Mouse (Mus musculus) bone marrow macrophage, adult 2 months (primary cell): ENCODE results near the gene Col24a1. TPM values are rescaled to one million over a fixed set of nuclear protein-coding genes. Genes with fewer than 3 reads are reported as not detected.

Source experiments
- H3K27ac ChIP-seq: 2 replicates; pipeline ENCODE4 v1.5.1; 2012; ENCODE audit warnings: low read depth, low read length; ENCODE audit not compliant: insufficient read depth
- H3K4me1 ChIP-seq: 2 replicates; pipeline ENCODE4 v1.6.1; 2012; ENCODE audit warnings: low read length; ENCODE audit not compliant: control insufficient read depth, insufficient read depth
- H3K4me3 ChIP-seq: 2 replicates; pipeline ENCODE4 v1.5.1; 2012; ENCODE audit warnings: mild to moderate bottlenecking, low read length, moderate library complexity; ENCODE audit not compliant: insufficient read depth
- CTCF ChIP-seq: IDR thresholded peaks from 2 replicates; pipeline ENCODE4 v1.5.1; 2012; ENCODE audit warnings: low read depth, mild to moderate bottlenecking, low read length, moderate library complexity
- POLR2A ChIP-seq: IDR thresholded peaks from 2 replicates; pipeline ENCODE4 v1.6.1; 2012; ENCODE audit warnings: mild to moderate bottlenecking, low read depth, low read length, borderline replicate concordance
- polyA plus RNA-seq: library from polyadenylated mRNA; stranded (reverse); fragments of >200 nt; gene quantifications from 2 replicates; pipeline ENCODE4 v1.2.4, GENCODE M21; 2012; ENCODE audit not compliant: missing spikeins, insufficient read depth, insufficient read length

The Col24a1 gene
- polyA plus RNA-seq, 1 experiment, result not detected

- no peak for TF ChIP-seq CTCF
- no peak for TF ChIP-seq POLR2A
- H3K27ac ChIP-seq, result no peak overlapping the region
- no peaks in the 10 kb centered on the region for H3K4me1 ChIP-seq
- no peak overlapping the region for H3K4me3 ChIP-seq
These were observed 206.6 kb downstream of the Col24a1 start for GRCm38 (mm10) chr3:145498893-145499292.

GRCm38 (mm10) chr3:145504830-145505229 is 212.6 kb downstream of the Col24a1 start:
- Histone ChIP-seq H3K27ac (no peak overlapping the region), H3K4me3 (no peak overlapping the region), H3K4me1 (no peaks in the 10 kb centered on the region)
- no peak for TF ChIP-seq POLR2A
- no peak for TF ChIP-seq CTCF

GRCm38 (mm10) chr3:145508550-145508949 is 216.3 kb downstream of the Col24a1 start:
- no peak overlapping the region for H3K27ac ChIP-seq
- no peak for TF ChIP-seq CTCF
- no peak for TF ChIP-seq POLR2A
- no peaks in the 10 kb centered on the region for H3K4me1 ChIP-seq
- H3K4me3 ChIP-seq, result no peak overlapping the region

- H3K4me3 ChIP-seq, result no peak overlapping the region
- TF ChIP-seq CTCF (no peak), POLR2A (no peak)
- no peak overlapping the region for H3K27ac ChIP-seq
- H3K4me1 ChIP-seq, result no peaks in the 10 kb centered on the region
These were observed 221.9 kb downstream of the Col24a1 start for GRCm38 (mm10) chr3:145514197-145514596.

GRCm38 (mm10) chr3:145521528-145522080 is 229.3 kb downstream of the Col24a1 start:
- Histone ChIP-seq H3K4me3 (no peak overlapping the region), H3K4me1 (no peaks in the 10 kb centered on the region), H3K27ac (no peak overlapping the region)
- TF ChIP-seq CTCF (no peak), POLR2A (no peak)

- no peak overlapping the region for H3K4me3 ChIP-seq
- H3K4me1 ChIP-seq, result no peaks in the 10 kb centered on the region
- TF ChIP-seq POLR2A (no peak), CTCF (no peak)
- H3K27ac ChIP-seq, result no peak overlapping the region
These were observed 230.0 kb downstream of the Col24a1 start for GRCm38 (mm10) chr3:145522311-145522710.

- no peak overlapping the region for H3K4me3 ChIP-seq
These were observed 233.0 kb downstream of the Col24a1 start for GRCm38 (mm10) chr3:145525266-145525665.

GRCm38 (mm10) chr3:145537870-145538269 is 245.6 kb downstream of the Col24a1 start:
- TF ChIP-seq POLR2A (no peak), CTCF (no peak)
- H3K27ac ChIP-seq, result no peak overlapping the region
- no peak overlapping the region for H3K4me3 ChIP-seq
- no peaks in the 10 kb centered on the region for H3K4me1 ChIP-seq

More at GRCm38 (mm10) chr3:145525266-145525665, 233.0 kb downstream of the Col24a1 start:
- TF ChIP-seq POLR2A (no peak), CTCF (no peak)
- Histone ChIP-seq H3K4me1 (no peaks in the 10 kb centered on the region), H3K27ac (no peak overlapping the region)

- no peak overlapping the region for H3K27ac ChIP-seq
- no peaks in the 10 kb centered on the region for H3K4me1 ChIP-seq
- no peak overlapping the region for H3K4me3 ChIP-seq
- TF ChIP-seq POLR2A (no peak), CTCF (no peak)
These were observed 256.5 kb downstream of the Col24a1 start for GRCm38 (mm10) chr3:145548441-145549415.

- TF ChIP-seq POLR2A (no peak), CTCF (no peak)
- H3K4me3 ChIP-seq, result no peak overlapping the region
- no peak overlapping the region for H3K27ac ChIP-seq
These were observed 257.9 kb downstream of the Col24a1 start for GRCm38 (mm10) chr3:145550216-145550615.

More at GRCm38 (mm10) chr3:145550216-145550615, 257.9 kb downstream of the Col24a1 start:
- H3K4me1 ChIP-seq, result no peaks in the 10 kb centered on the region
